In genomic region chr16:36784594-36785313, GRCm38 (mm10) we compare ENCODE assay signal across 9 mouse cellular contexts. TPM values are rescaled to one million over a fixed set of nuclear protein-coding genes. Genes with fewer than 3 reads are reported as not detected.
DNase-seq lines count a peak whose midpoint lies in the region; ATAC-seq and TF ChIP-seq lines count a peak whose summit lies in the region.
"Had no signal": no experiment of that assay in that cellular context is flagged by ENCODE, and none has a peak within 500 bp of the region (broad histone marks: within the 10 kb centered on the region; RNA-seq: fewer than 3 reads in every experiment).

Gene Slc15a2, minus strand, starts transcription at chr16:36784962.

- H3K27me3 ChIP-seq in forebrain, embryonic 13.5 days, result no peaks in the 10 kb centered on the region
- H3K27me3 ChIP-seq in forebrain, embryonic 10.5 days (ENCODE audit: poor library complexity, severe bottlenecking), result no peaks in the 10 kb centered on the region
- H3K27me3 ChIP-seq in midbrain, postnatal 0 days (ENCODE audit: insufficient read depth, low read length), result no peaks in the 10 kb centered on the region

- intact Hi-C loops in heart, postnatal 10 days (cut with DNase I), result no loop called here

- DNase-seq in forebrain, embryonic 10.5 days (ENCODE audit: extremely low spot score, low spot score), result no peak
- DNase-seq in heart, postnatal 10 days, result peak; percentile 32 to 40
- peak; percentile 57 to 61 for DNase-seq in layer of hippocampus, adult 2 months (ENCODE audit: low spot score in 2 of 2)
- DNase-seq in midbrain, postnatal 0 days (ENCODE audit: low spot score), result peak; percentile 87
- no peak for DNase-seq in MN1 (ENCODE audit: low spot score)
- no peak for DNase-seq in thymus, postnatal 4 days

- H3K4me2 ChIP-seq in forebrain, embryonic 13.5 days, result peak within 1 kb of the TSS; percentile 46
- peak within 1 kb of the TSS; percentile 15 for H3K4me2 ChIP-seq in midbrain, postnatal 0 days (ENCODE audit: low read depth, low read length, poor library complexity, severe bottlenecking)

- H3K4me1 ChIP-seq in forebrain, embryonic 13.5 days, result peaks cover 4% of the 10 kb centered on the region; the same call in 1 of the 2 replicates
- no peaks in the 10 kb centered on the region for H3K4me1 ChIP-seq in forebrain, embryonic 10.5 days
- H3K4me1 ChIP-seq in midbrain, postnatal 0 days (ENCODE audit: insufficient read depth, low read length), result no peaks in the 10 kb centered on the region

- peak; percentile 90 for ATAC-seq in forebrain, embryonic 13.5 days
- no peak for ATAC-seq in activated CD4-positive, CD25-positive, alpha-beta regulatory T cell, adult 4 months
- 0 out of 2 replicates have a peak, but pooled peaks have one; percentile 62 for ATAC-seq in midbrain, postnatal 0 days (ENCODE audit: low FRiP score)

- TF ChIP-seq CTCF in layer of hippocampus, adult 2 months (conservative IDR thresholded peaks at IDR 0.05), result no peak
- TF ChIP-seq CTCF in midbrain, postnatal 0 days (IDR thresholded peaks at IDR 0.05), result no peak

- H3K27ac ChIP-seq in forebrain, embryonic 13.5 days, result peak within 1 kb of the TSS; percentile 73
- no peak within 1 kb of the TSS for H3K27ac ChIP-seq in forebrain, embryonic 10.5 days
- H3K27ac ChIP-seq in layer of hippocampus, adult 2 months, result peak within 1 kb of the TSS; percentile 86
- H3K27ac ChIP-seq in midbrain, postnatal 0 days (ENCODE audit: low read depth, low read length), result no peak within 1 kb of the TSS

- H3K36me3 ChIP-seq in forebrain, embryonic 13.5 days (ENCODE audit: poor library complexity, severe bottlenecking), result no peaks in the 10 kb centered on the region
- no peaks in the 10 kb centered on the region for H3K36me3 ChIP-seq in forebrain, embryonic 10.5 days (replicated peaks)
- no peaks in the 10 kb centered on the region for H3K36me3 ChIP-seq in midbrain, postnatal 0 days (ENCODE audit: insufficient read depth, low read length)

- no peak within 1 kb of the TSS for H3K9ac ChIP-seq in forebrain, embryonic 13.5 days
- H3K9ac ChIP-seq in midbrain, postnatal 0 days (replicated peaks; ENCODE audit: low read length, poor library complexity, severe bottlenecking), result no peak within 1 kb of the TSS

- peak within 1 kb of the TSS; percentile 28 for H3K4me3 ChIP-seq in forebrain, embryonic 13.5 days
- no peak within 1 kb of the TSS for H3K4me3 ChIP-seq in forebrain, embryonic 10.5 days
- peak within 1 kb of the TSS; percentile 50 for H3K4me3 ChIP-seq in layer of hippocampus, adult 2 months
- peak within 1 kb of the TSS; percentile 26 for H3K4me3 ChIP-seq in midbrain, postnatal 0 days (ENCODE audit: low read depth, low read length)
- H3K4me3 ChIP-seq: myocyte had no signal

- H3K9me3 ChIP-seq in forebrain, embryonic 13.5 days (replicated peaks), result no peaks in the 10 kb centered on the region
- H3K9me3 ChIP-seq in forebrain, embryonic 10.5 days, result no peaks in the 10 kb centered on the region
- no peaks in the 10 kb centered on the region for H3K9me3 ChIP-seq in midbrain, postnatal 0 days (ENCODE audit: low read length)

- 60% methylated on average over 10 of the region's 10 CpGs for WGBS in forebrain, embryonic 13.5 days
- 81% methylated on average over 10 of the region's 10 CpGs for WGBS in forebrain, embryonic 10.5 days
- WGBS in midbrain, postnatal 0 days, result 62% methylated on average over 10 of the region's 10 CpGs

RNA-seq across cellular contexts. Expression of gene Slc15a2, which starts in this region (rescaled TPM):
- 13.0 and 14.6 TPM in 2 replicates for polyA plus RNA-seq in forebrain, embryonic 13.5 days (2015; fragmentation: Nextera tagmentation; extraction: Ambion mirVana)
- polyA plus RNA-seq in forebrain, embryonic 10.5 days (2016; fragmentation: Nextera tagmentation; extraction: Ambion mirVana), result 1.8 and 3.1 TPM in 2 replicates
- polyA plus RNA-seq in activated CD4-positive, CD25-positive, alpha-beta regulatory T cell, adult 4 months (2017; shearing (Covaris generic)), result 10 to 100 TPM; 20.4 to 57.5 TPM
- total RNA-seq in heart, postnatal 10 days (2021), result 1 to 10 TPM; 2.4 to 4.1 TPM
- total RNA-seq in layer of hippocampus, adult 2 months (2021), result 10 to 100 TPM; 40.0 to 46.5 TPM
- 21.1 and 24.8 TPM in 2 replicates for total RNA-seq in midbrain, postnatal 0 days (2014; rRNA removed)
- polyA plus RNA-seq in midbrain, postnatal 0 days (2015; fragmentation: Nextera tagmentation; extraction: Ambion mirVana), result 19.7 and 23.8 TPM in 2 replicates
- polyA plus RNA-seq: myocyte had no signal

Comparison
In these comparisons a context has a peak if more than half of its experiments do, and no peak if none do; other contexts are left out.
1. H3K27ac ChIP-seq: peak in forebrain, embryonic 13.5 days (single experiment) and layer of hippocampus, adult 2 months (single experiment); none in forebrain, embryonic 10.5 days (single experiment) and midbrain, postnatal 0 days (single experiment).
2. DNase-seq: peak in heart, postnatal 10 days (2 of 2), layer of hippocampus, adult 2 months (2 of 2) and midbrain, postnatal 0 days (single experiment); none in forebrain, embryonic 10.5 days (single experiment), MN1 (single experiment) and thymus, postnatal 4 days (single experiment).